Mouse (Mus musculus): Measurements from ENCODE around the gene Gm6034. TPM values are rescaled to one million over a fixed set of nuclear protein-coding genes. Genes with fewer than 3 reads are reported as not detected.

The Gm6034 gene
- not detected in 2 replicates for polyA plus RNA-seq (2012; rRNA removed)

GRCm38 (mm10) chr17:36042610-36043169, at the start of gene Gm6034, which contains the start of gene H2-T22:
Gene Gm6034 (plus strand): TSS chr17:36042961.
Gene H2-T22 (minus strand): TSS chr17:36042747.
- peak; percentile 94 for DNase-seq (ENCODE audit: low read depth)

- DNase-seq (ENCODE audit: low read depth): peak; percentile 91
- TF ChIP-seq CTCF (IDR thresholded peaks at IDR 0.05; ENCODE audit: borderline replicate concordance, extremely low read depth, insufficient read depth, insufficient read length) (peak; percentile 99), POLR2A (IDR thresholded peaks at IDR 0.05; ENCODE audit: borderline replicate concordance, extremely low read depth, insufficient read depth, insufficient read length, poor library complexity, severe bottlenecking) (no peak)
Measured at GRCm38 (mm10) chr17:35993675-35994074, 49.1 kb upstream of the Gm6034 start.

- TF ChIP-seq CTCF (IDR thresholded peaks at IDR 0.05; ENCODE audit: borderline replicate concordance, extremely low read depth, insufficient read depth, insufficient read length) (no peak), POLR2A (IDR thresholded peaks at IDR 0.05; ENCODE audit: borderline replicate concordance, extremely low read depth, insufficient read depth, insufficient read length, poor library complexity, severe bottlenecking) (peak; percentile 36; the same call in 1 of the 2 replicates)
- peak; percentile 95 for DNase-seq (ENCODE audit: low read depth)
Measured at GRCm38 (mm10) chr17:35994175-35994878, 48.4 kb upstream of the Gm6034 start.

GRCm38 (mm10) chr17:35994879-35995240, 47.9 kb upstream of the Gm6034 start:
- TF ChIP-seq CTCF (IDR thresholded peaks at IDR 0.05; ENCODE audit: borderline replicate concordance, extremely low read depth, insufficient read depth, insufficient read length) (no peak), POLR2A (IDR thresholded peaks at IDR 0.05; ENCODE audit: borderline replicate concordance, extremely low read depth, insufficient read depth, insufficient read length, poor library complexity, severe bottlenecking) (no peak)
- peak; percentile 25 for DNase-seq (ENCODE audit: low read depth)

- peak; percentile 96 for DNase-seq (ENCODE audit: low read depth)
- TF ChIP-seq CTCF (IDR thresholded peaks at IDR 0.05; ENCODE audit: borderline replicate concordance, extremely low read depth, insufficient read depth, insufficient read length) (peak; percentile 92), POLR2A (IDR thresholded peaks at IDR 0.05; ENCODE audit: borderline replicate concordance, extremely low read depth, insufficient read depth, insufficient read length, poor library complexity, severe bottlenecking) (no peak)
Measured at GRCm38 (mm10) chr17:35996949-35997348, 45.8 kb upstream of the Gm6034 start.

- TF ChIP-seq POLR2A (IDR thresholded peaks at IDR 0.05; ENCODE audit: borderline replicate concordance, extremely low read depth, insufficient read depth, insufficient read length, poor library complexity, severe bottlenecking): no peak
- no peak for TF ChIP-seq CTCF (IDR thresholded peaks at IDR 0.05; ENCODE audit: borderline replicate concordance, extremely low read depth, insufficient read depth, insufficient read length)
- DNase-seq (ENCODE audit: low read depth): no peak
Measured at GRCm38 (mm10) chr17:35997713-35998510, 44.8 kb upstream of the Gm6034 start.

- no peak for DNase-seq (ENCODE audit: low read depth)
- TF ChIP-seq POLR2A (IDR thresholded peaks at IDR 0.05; ENCODE audit: borderline replicate concordance, extremely low read depth, insufficient read depth, insufficient read length, poor library complexity, severe bottlenecking): no peak
- TF ChIP-seq CTCF (IDR thresholded peaks at IDR 0.05; ENCODE audit: borderline replicate concordance, extremely low read depth, insufficient read depth, insufficient read length): no peak
Measured at GRCm38 (mm10) chr17:35998545-35999305, 44.0 kb upstream of the Gm6034 start.

GRCm38 (mm10) chr17:35999356-35999755, 43.4 kb upstream of the Gm6034 start:
- DNase-seq (ENCODE audit: low read depth): no peak
- no peak for TF ChIP-seq CTCF (IDR thresholded peaks at IDR 0.05; ENCODE audit: borderline replicate concordance, extremely low read depth, insufficient read depth, insufficient read length)

GRCm38 (mm10) chr17:36000349-36000748, 42.4 kb upstream of the Gm6034 start:
- DNase-seq (ENCODE audit: low read depth): no peak
- TF ChIP-seq POLR2A (IDR thresholded peaks at IDR 0.05; ENCODE audit: borderline replicate concordance, extremely low read depth, insufficient read depth, insufficient read length, poor library complexity, severe bottlenecking) (no peak), CTCF (IDR thresholded peaks at IDR 0.05; ENCODE audit: borderline replicate concordance, extremely low read depth, insufficient read depth, insufficient read length) (no peak)

GRCm38 (mm10) chr17:36001121-36001897, 41.5 kb upstream of the Gm6034 start:
- no peak for DNase-seq (ENCODE audit: low read depth)
- TF ChIP-seq CTCF (IDR thresholded peaks at IDR 0.05; ENCODE audit: borderline replicate concordance, extremely low read depth, insufficient read depth, insufficient read length) (no peak), POLR2A (IDR thresholded peaks at IDR 0.05; ENCODE audit: borderline replicate concordance, extremely low read depth, insufficient read depth, insufficient read length, poor library complexity, severe bottlenecking) (no peak)

Data from brain, embryonic 14.5 days (tissue).